In genomic region chr10:62725771-62726687, GRCm38 (mm10) we compare ENCODE assay signal across 7 mouse cellular contexts. TPM values are rescaled to one million over a fixed set of nuclear protein-coding genes. Genes with fewer than 3 reads are reported as not detected.
A peak's percentile ranks its signal among the peaks of the same experiment; 100 is the strongest.
DNase-seq lines count a peak whose midpoint lies in the region; ATAC-seq and TF ChIP-seq lines count a peak whose summit lies in the region.

Stox1 (minus strand) TSS chr10:62726128.

- no peak within 1 kb of the TSS for H3K27ac ChIP-seq in heart, adult 2 months
- no peak within 1 kb of the TSS for H3K27ac ChIP-seq in limb, embryonic 12.5 days
- no peak within 1 kb of the TSS for H3K27ac ChIP-seq in midbrain, embryonic 13.5 days

- H3K4me3 ChIP-seq in heart, adult 2 months = peak within 1 kb of the TSS; percentile 69
- H3K4me3 ChIP-seq in limb, embryonic 12.5 days (replicated peaks) = peak within 1 kb of the TSS; percentile 82
- peak within 1 kb of the TSS; percentile 65 for H3K4me3 ChIP-seq in midbrain, embryonic 13.5 days (replicated peaks)

- peak; percentile 77 for DNase-seq in adrenal gland, postnatal 14 days
- peak; percentile 40 for DNase-seq in embryo, embryonic 11.5 days (ENCODE audit: low read depth, low spot score)
- peak; percentile 65 to 72 for DNase-seq in heart, adult 2 months
- peak; percentile 10 to 23 for DNase-seq in kidney, adult 8-10 months
- peak; percentile 9 to 30 for DNase-seq in spleen, postnatal 14 days (ENCODE audit: low spot score in 2 of 2)

- no peaks in the 10 kb centered on the region for H3K79me2 ChIP-seq in heart, adult 2 months (replicated peaks; ENCODE audit: control insufficient read depth, insufficient read depth, low read length)

- no peaks in the 10 kb centered on the region for H3K36me3 ChIP-seq in heart, adult 2 months (ENCODE audit: control insufficient read depth, insufficient read depth, low read length)
- no peaks in the 10 kb centered on the region for H3K36me3 ChIP-seq in limb, embryonic 12.5 days
- H3K36me3 ChIP-seq in midbrain, embryonic 13.5 days = no peaks in the 10 kb centered on the region

- ATAC-seq in limb, embryonic 12.5 days (ENCODE audit: insufficient number of reproducible peaks, insufficient read depth, low FRiP score, low TSS enrichment, low read depth) = peak; percentile 71
- peak; percentile 91 for ATAC-seq in midbrain, embryonic 13.5 days

- no peaks in the 10 kb centered on the region for H3K9me3 ChIP-seq in limb, embryonic 12.5 days
- H3K9me3 ChIP-seq in midbrain, embryonic 13.5 days = no peaks in the 10 kb centered on the region

- peak within 1 kb of the TSS; percentile 28 for H3K9ac ChIP-seq in heart, adult 2 months (ENCODE audit: low read depth, low read length)
- H3K9ac ChIP-seq in limb, embryonic 12.5 days (replicated peaks) = peak within 1 kb of the TSS; percentile 68
- H3K9ac ChIP-seq in midbrain, embryonic 13.5 days (replicated peaks) = peak within 1 kb of the TSS; percentile 69

- no peak for TF ChIP-seq POLR2A in heart, adult 2 months (IDR thresholded peaks at IDR 0.05; ENCODE audit: insufficient read depth, low read depth, low read length)

- peak; percentile 55 for TF ChIP-seq CTCF in heart, adult 2 months (IDR thresholded peaks at IDR 0.05)

- no peak for TF ChIP-seq EP300 in heart, adult 2 months (IDR thresholded peaks at IDR 0.05; ENCODE audit: insufficient read depth, low read depth, low read length)

- no peaks in the 10 kb centered on the region; the same call in 1 of the 2 replicates for H3K27me3 ChIP-seq in heart, adult 2 months (ENCODE audit: control insufficient read depth, insufficient read depth, low read length)
- H3K27me3 ChIP-seq in limb, embryonic 12.5 days = peaks cover 52% of the 10 kb centered on the region
- peaks cover 25% of the 10 kb centered on the region for H3K27me3 ChIP-seq in midbrain, embryonic 13.5 days

- H3K4me1 ChIP-seq in heart, adult 2 months (ENCODE audit: control insufficient read depth, insufficient read depth, low read length) = peaks cover 3% of the 10 kb centered on the region; the same call in 1 of the 2 replicates
- H3K4me1 ChIP-seq in limb, embryonic 12.5 days (replicated peaks) = peaks cover 13% of the 10 kb centered on the region; the same call in 1 of the 2 replicates
- no peaks in the 10 kb centered on the region; the same call in 1 of the 2 replicates for H3K4me1 ChIP-seq in midbrain, embryonic 13.5 days (replicated peaks)

- 3% methylated on average over 75 of the region's 85 CpGs for WGBS in heart, adult 2 months
- WGBS in limb, embryonic 12.5 days = 2% methylated on average over 85 of the region's 85 CpGs
- WGBS in midbrain, embryonic 13.5 days = 2% methylated on average over 54 of the region's 85 CpGs

- intact Hi-C loops in heart, adult 2 months (cut with DNase I) = no loop called here

- peak within 1 kb of the TSS; percentile 94 for H3K4me2 ChIP-seq in limb, embryonic 12.5 days
- H3K4me2 ChIP-seq in midbrain, embryonic 13.5 days (replicated peaks) = peak within 1 kb of the TSS; percentile 81

RNA-seq across cellular contexts. Expression of gene Stox1, which starts in this region (rescaled TPM):
- total RNA-seq in adrenal gland, postnatal 14 days (2021) = 1.2 and 1.5 TPM in 2 replicates
- 1 to 10 TPM in 1 of 2 experiments, under 1 TPM in 1; 0.75 to 1.0 TPM for total RNA-seq in heart, adult 2 months (2021)
- polyA plus RNA-seq in heart, adult 2 months (2012; rRNA removed) = 0.43 and 0.59 TPM in 2 replicates
- 1.4 and 1.5 TPM in 2 replicates for polyA plus RNA-seq in limb, embryonic 12.5 days (2016; fragmentation: Nextera tagmentation; extraction: Ambion mirVana)
- polyA plus RNA-seq in midbrain, embryonic 13.5 days (2015; fragmentation: Nextera tagmentation; extraction: Ambion mirVana) = 2.3 and 2.9 TPM in 2 replicates

Comparison
In these comparisons a context has a peak if more than half of its experiments do, and no peak if none do; other contexts are left out.
1. DNase-seq: peak in every context shown above with its lines; median percentile 77 in adrenal gland, postnatal 14 days; 68 in heart, adult 2 months; 40 in embryo, embryonic 11.5 days; 20 in spleen, postnatal 14 days; 16 in kidney, adult 8-10 months.